Mouse (Mus musculus) megakaryocyte-erythroid progenitor cell, adult 5-6 weeks (primary cell): ENCODE results near the gene Col15a1. TPM values are rescaled to one million over a fixed set of nuclear protein-coding genes. Genes with fewer than 3 reads are reported as not detected.

Source experiments
- ATAC-seq: replicated peaks from 2 replicates; pipeline ENCODE4 v1.8.0; 2016; ENCODE audit warnings: mild to moderate bottlenecking, inconsistent platforms; ENCODE audit not compliant: severe bottlenecking, poor library complexity, low FRiP score, low TSS enrichment
- total RNA-seq, 2 experiments: library from RNA; stranded (forward) in 1 of 2; stranded (reverse) in 1 of 2; fragments of 200-1000, 215-1000 nt in 1 of 2; fragments of >200 nt in 1 of 2; fragmentation: Nextera tagmentation in 1 of 2; gene quantifications; 2 replicates each; pipeline ENCODE4 v1.2.3; 2014 to 2017

Gene Col15a1
- total RNA-seq, 2 experiments from 2014 or later = not detected

GRCm38 (mm10) chr4:47255641-47256040, 47.7 kb downstream of the Col15a1 start:
- peak; percentile 75 for ATAC-seq

GRCm38 (mm10) chr4:47258201-47258600, 50.2 kb downstream of the Col15a1 start:
- ATAC-seq = no peak

- no peak for ATAC-seq
Measured at GRCm38 (mm10) chr4:47261049-47261448, 53.1 kb downstream of the Col15a1 start.

DNA sequence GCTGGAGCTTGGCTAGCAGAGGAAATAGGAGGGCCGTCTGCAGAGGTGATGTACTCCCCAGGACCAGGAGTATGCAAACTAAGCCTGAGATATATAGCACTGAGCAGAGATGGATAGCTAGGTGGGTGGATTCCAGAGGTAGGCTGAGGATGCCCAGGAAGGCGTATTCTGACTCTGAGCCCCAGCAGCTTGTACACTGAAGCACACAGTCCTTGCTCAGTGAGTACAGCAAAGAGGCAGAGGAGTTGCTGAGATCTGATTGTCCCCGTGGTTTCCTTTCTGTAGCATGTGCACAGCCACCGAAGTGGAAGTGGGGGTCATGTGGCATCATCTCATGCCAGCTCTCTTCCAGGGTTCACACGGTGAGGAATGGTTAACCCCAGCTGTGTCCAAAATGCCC, 54.0 kb downstream of the Col15a1 start:
- no peak for ATAC-seq

DNA sequence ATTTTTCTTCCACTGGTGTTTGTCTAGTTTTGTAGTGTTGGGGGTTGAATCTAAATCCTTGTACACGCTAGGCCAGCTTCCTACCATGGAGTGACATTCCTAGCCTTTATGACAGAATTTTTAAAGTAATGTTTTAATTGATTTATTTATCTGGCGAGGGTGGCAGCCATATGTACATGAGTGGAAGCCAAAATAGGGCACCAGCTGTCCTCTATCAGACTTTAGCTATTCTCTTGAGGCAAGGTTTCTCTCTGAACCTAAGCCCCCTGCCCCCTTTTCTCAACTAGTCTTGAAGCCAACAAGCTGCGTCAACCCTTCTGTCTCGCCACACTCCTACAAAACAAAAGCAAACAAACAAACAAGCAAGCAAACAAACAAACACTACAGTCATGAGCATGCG, 57.6 kb downstream of the Col15a1 start:
- ATAC-seq = no peak

- no peak for ATAC-seq
Measured at GRCm38 (mm10) chr4:47272452-47273130, 64.6 kb downstream of the Col15a1 start.

GRCm38 (mm10) chr4:47273795-47274194, 65.8 kb downstream of the Col15a1 start:
- ATAC-seq = no peak

DNA sequence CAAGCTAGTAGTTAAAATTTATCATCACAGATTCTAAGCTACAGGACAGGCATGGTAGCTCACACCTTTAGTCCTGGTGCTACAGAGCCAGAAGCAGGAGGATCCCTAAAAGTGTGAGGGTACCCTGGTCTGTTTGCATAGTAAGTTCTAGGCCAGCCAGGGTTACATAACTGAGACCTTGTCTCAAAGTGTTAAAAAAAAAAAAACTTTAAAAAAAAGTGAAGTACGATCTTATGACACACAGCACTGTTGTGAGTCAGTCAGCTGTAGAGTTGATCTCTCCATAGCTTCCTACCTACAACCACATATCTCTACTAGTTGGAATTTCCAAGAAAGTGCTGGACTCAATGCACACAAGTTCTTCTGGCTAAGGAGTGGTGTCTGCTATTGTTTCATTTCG, 67.0 kb downstream of the Col15a1 start:
- ATAC-seq = no peak

DNA sequence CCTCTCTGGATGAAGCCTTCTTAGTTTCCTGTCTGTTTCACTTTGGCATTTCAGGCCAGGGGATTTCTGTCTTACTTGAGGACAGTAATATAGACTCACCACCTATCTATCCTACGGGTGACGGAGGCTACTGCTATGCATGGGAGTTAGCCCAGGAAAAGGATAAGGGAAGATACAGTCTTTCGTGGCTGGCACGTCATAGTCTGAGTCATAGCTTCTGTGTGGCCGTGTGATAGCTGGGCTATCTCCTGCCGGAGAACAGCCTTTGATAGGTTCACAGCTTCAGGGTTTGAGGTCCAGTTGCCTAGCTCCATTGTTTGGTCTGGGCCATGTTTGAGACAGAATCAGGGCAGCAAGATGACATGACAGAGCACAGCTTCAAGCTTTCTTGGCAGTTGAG, 70.4 kb downstream of the Col15a1 start:
- peak; percentile 77 for ATAC-seq

DNA sequence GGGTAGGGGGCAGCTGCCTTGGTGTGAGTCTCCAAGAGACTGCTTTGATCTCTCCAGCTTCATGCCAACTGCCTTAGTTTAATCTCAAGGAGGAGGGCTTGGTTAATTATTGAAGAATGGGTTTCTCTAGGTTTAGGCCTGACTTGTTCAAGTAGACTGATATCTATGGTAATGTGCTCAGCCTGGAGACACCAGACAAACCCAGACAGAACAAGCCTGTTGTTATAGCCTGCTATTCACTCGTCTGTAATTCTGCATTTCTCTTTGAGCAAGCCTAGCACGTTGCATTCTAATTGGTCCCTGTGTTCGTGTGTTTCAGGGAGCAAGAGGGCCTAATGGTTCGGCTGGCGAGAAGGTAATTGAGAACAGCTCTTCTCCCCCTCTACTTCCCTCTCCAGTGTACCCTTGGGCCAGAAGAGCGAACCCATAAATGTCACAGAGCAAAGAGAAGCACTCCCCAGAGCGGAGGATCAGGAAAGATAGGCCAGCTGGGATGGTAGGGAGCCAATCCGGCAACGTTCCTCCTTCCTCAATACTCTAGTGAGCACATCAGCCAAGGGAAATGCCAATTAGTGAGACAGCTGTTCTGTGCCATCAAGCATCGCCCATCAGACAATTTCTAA, 71.2 kb downstream of the Col15a1 start:
- no peak for ATAC-seq

DNA sequence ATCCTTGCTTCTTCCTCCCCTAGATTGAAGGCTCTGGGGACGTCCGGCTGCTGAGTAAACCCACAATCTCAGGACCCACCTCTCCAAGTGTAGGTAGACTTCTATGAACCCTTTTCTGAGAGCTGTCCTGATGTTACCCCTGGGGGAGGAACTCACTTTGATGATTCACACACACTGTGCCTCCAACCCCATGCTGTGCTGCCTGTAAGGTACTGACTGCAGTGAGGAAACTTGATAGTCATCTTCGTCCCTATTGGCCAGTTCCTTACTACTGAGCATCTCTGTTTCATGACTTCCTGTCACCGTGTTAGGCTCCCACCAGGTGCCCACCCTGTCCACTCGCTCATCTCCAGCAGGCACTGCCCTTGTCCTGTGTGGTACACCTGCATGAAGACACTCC, 72.2 kb downstream of the Col15a1 start:
- no peak for ATAC-seq

GRCm38 (mm10) chr4:47281920-47282682, 74.1 kb downstream of the Col15a1 start:
- ATAC-seq = no peak

- no peak for ATAC-seq
Measured at GRCm38 (mm10) chr4:47284311-47284710, 76.3 kb downstream of the Col15a1 start.

- ATAC-seq = 0 out of 2 replicates have a peak, but pooled peaks have one; percentile 13
Measured at GRCm38 (mm10) chr4:47284874-47285273, 76.9 kb downstream of the Col15a1 start.

DNA sequence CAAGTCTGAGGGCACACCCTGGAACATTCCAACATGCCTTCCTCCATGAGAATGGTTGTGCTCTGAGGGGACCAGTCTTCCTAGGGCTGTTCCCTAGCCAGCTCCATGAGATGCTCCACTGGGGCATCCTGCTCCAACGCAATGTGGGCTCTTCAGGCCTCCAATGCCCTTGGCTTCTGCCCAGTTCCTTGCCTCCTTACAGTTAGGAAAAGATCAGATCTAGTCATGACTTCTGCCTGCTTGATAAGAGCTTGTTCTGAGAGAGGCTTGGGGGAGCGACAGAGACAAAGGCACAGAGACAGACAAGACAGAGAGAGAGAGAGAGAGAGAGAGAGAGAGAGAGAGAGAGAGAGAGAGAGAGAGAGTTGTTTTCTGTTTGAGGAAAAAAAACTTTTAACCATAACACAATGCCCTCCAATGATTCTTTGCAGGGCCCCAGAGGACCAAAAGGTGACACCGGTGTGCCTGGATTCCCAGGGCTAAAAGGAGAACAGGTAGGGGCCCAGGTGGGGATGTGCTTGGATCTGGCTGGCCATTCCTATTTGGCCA, 78.7 kb downstream of the Col15a1 start:
- ATAC-seq = peak; percentile 51

DNA sequence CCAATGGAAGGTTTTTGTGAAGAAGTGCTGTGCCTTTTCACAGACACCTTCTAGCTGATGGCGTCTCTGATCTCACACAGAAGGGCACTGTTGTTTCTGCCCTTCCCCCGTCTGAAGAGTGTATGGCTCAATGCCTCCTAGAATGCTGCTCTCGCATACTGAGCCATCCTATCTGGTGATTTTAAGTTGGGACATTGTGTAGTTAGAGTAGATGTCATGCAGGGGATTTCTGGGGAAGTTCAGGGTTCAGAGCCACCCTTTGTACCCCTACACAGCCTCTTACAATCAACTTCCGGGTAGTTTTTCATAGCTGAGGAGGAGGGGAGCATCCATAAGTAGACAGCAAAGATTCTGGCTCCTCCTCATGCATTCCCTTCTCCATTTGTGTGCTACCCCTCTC, 79.5 kb downstream of the Col15a1 start:
- ATAC-seq = no peak

GRCm38 (mm10) chr4:47288306-47288705, 80.3 kb downstream of the Col15a1 start:
- ATAC-seq = no peak

GRCm38 (mm10) chr4:47289526-47289925, 81.6 kb downstream of the Col15a1 start:
- no peak for ATAC-seq

GRCm38 (mm10) chr4:47290448-47290847, 82.5 kb downstream of the Col15a1 start:
- ATAC-seq = no peak

DNA sequence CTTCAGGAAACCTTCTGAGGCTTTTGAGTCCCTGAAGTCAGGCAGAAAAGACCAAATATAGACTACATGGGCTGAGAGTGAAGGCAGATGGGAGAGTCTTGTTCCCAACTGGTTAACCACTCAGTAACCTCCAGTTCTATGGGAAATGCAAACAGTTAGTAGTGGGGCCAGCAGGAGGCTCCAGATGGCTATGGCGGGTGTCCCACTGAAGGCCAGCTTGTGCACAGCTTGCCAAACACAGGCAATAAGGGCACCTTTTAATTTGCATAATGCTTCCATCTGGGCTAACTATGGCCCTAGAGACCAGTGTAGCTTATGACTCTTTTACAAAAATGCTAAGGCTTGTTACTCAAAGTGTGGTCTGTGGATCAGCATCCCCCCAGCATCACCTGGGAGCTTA, 83.1 kb downstream of the Col15a1 start:
- ATAC-seq = no peak
